ENCODE assay signal across 29 mouse cellular contexts in genomic region chr14:31078597-31079208, GRCm38 (mm10). TPM values are rescaled to one million over a fixed set of nuclear protein-coding genes. Genes with fewer than 3 reads are reported as not detected.
DNase-seq lines count a peak whose midpoint lies in the region; ATAC-seq and TF ChIP-seq lines count a peak whose summit lies in the region.
"Had no signal": no experiment of that assay in that cellular context is flagged by ENCODE, and none has a peak within 500 bp of the region (broad histone marks: within the 10 kb centered on the region; RNA-seq: fewer than 3 reads in every experiment).

No protein-coding gene starts in this region.

- H3K4me3 ChIP-seq in forebrain, embryonic 11.5 days (ENCODE audit: low read depth, low read length), result no peak overlapping the region
- H3K4me3 ChIP-seq in forebrain, embryonic 13.5 days, result no peak overlapping the region
- no peak overlapping the region for H3K4me3 ChIP-seq in limb, embryonic 12.5 days (replicated peaks)
- no peak overlapping the region for H3K4me3 ChIP-seq in limb, embryonic 10.5 days
- no peak overlapping the region for H3K4me3 ChIP-seq in liver, embryonic 13.5 days (replicated peaks)
- no peak overlapping the region for H3K4me3 ChIP-seq in myocyte
- H3K4me3 ChIP-seq: embryonic facial prominence, embryonic 12.5 days; forebrain, embryonic 15.5 days; gastrocnemius, adult 2 months; heart, adult 2 months; heart, embryonic 15.5 days; hindbrain, embryonic 13.5 days; kidney, embryonic 15.5 days; neural tube, embryonic 15.5 days; stomach, embryonic 15.5 days had no signal

- H3K27ac ChIP-seq in forebrain, embryonic 11.5 days (ENCODE audit: low read depth, low read length), result 0 out of 2 replicates have a peak overlapping the region, but pooled peaks have one; percentile 12
- no peak overlapping the region for H3K27ac ChIP-seq in forebrain, embryonic 13.5 days
- H3K27ac ChIP-seq in limb, embryonic 12.5 days, result peak overlapping the region; percentile 4; the same call in 1 of the 2 replicates
- H3K27ac ChIP-seq in limb, embryonic 10.5 days, result no peak overlapping the region
- H3K27ac ChIP-seq in liver, embryonic 13.5 days, result peak overlapping the region; percentile 84
- H3K27ac ChIP-seq: embryonic facial prominence, embryonic 12.5 days; forebrain, embryonic 15.5 days; gastrocnemius, adult 2 months; heart, adult 2 months; heart, embryonic 15.5 days; hindbrain, embryonic 13.5 days; kidney, embryonic 15.5 days; neural tube, embryonic 15.5 days; stomach, embryonic 15.5 days had no signal

- TF ChIP-seq POLR2A in myocyte (IDR thresholded peaks at IDR 0.05; ENCODE audit: insufficient read length, low read depth), result no peak

- H3K9ac ChIP-seq in forebrain, embryonic 11.5 days (ENCODE audit: low read length), result no peak overlapping the region
- H3K9ac ChIP-seq in forebrain, embryonic 13.5 days, result no peak overlapping the region
- no peak overlapping the region for H3K9ac ChIP-seq in limb, embryonic 12.5 days (replicated peaks)
- H3K9ac ChIP-seq in liver, embryonic 13.5 days, result peak overlapping the region; percentile 49
- H3K9ac ChIP-seq: embryonic facial prominence, embryonic 12.5 days; forebrain, embryonic 15.5 days; heart, embryonic 15.5 days; hindbrain, embryonic 13.5 days; kidney, embryonic 15.5 days; lung, embryonic 14.5 days; neural tube, embryonic 15.5 days; stomach, embryonic 15.5 days had no signal

- DNase-seq in forebrain, embryonic 11.5 days (ENCODE audit: low spot score), result no peak
- no peak for DNase-seq in limb, embryonic 10.5 days (ENCODE audit: low spot score)
- no peak for DNase-seq in liver, embryonic 13.5 days
- no peak for DNase-seq in urinary bladder, postnatal 4 days (ENCODE audit: low spot score in 2 of 2)
- DNase-seq: adrenal gland, adult 2 months; cerebellum, adult 9-10 months; cerebellum, postnatal 36 days; gastrocnemius, adult 2 months; gastrocnemius, postnatal 36 days; heart, adult 2 months; heart, postnatal 4 days; kidney, postnatal 25 days; lung, embryonic 14.5 days; lung, postnatal 14 days; midbrain, embryonic 14.5 days; retina, postnatal 1 day; right cerebral cortex, postnatal 14 days had no signal

- H3K4me2 ChIP-seq in forebrain, embryonic 11.5 days (ENCODE audit: low read depth, low read length, severe bottlenecking), result no peak overlapping the region
- no peak overlapping the region for H3K4me2 ChIP-seq in forebrain, embryonic 13.5 days
- no peak overlapping the region for H3K4me2 ChIP-seq in limb, embryonic 12.5 days
- H3K4me2 ChIP-seq in liver, embryonic 13.5 days, result peak overlapping the region; percentile 49
- H3K4me2 ChIP-seq in myocyte (ENCODE audit: low read depth), result peak overlapping the region; percentile 52
- H3K4me2 ChIP-seq: embryonic facial prominence, embryonic 12.5 days; forebrain, embryonic 15.5 days; heart, embryonic 15.5 days; hindbrain, embryonic 13.5 days; kidney, embryonic 15.5 days; lung, embryonic 14.5 days; neural tube, embryonic 15.5 days; stomach, embryonic 15.5 days had no signal

- no peaks in the 10 kb centered on the region for H3K9me3 ChIP-seq in forebrain, embryonic 11.5 days (ENCODE audit: control insufficient read depth, low read length)
- H3K9me3 ChIP-seq in forebrain, embryonic 13.5 days (replicated peaks), result no peaks in the 10 kb centered on the region
- no peaks in the 10 kb centered on the region for H3K9me3 ChIP-seq in limb, embryonic 12.5 days
- H3K9me3 ChIP-seq in limb, embryonic 10.5 days (replicated peaks), result no peaks in the 10 kb centered on the region
- no peaks in the 10 kb centered on the region for H3K9me3 ChIP-seq in liver, embryonic 13.5 days (replicated peaks)
- H3K9me3 ChIP-seq: embryonic facial prominence, embryonic 12.5 days; forebrain, embryonic 15.5 days; heart, embryonic 15.5 days; hindbrain, embryonic 13.5 days; kidney, embryonic 15.5 days; neural tube, embryonic 15.5 days; stomach, embryonic 15.5 days had no signal

- H3K79me2 ChIP-seq in myocyte (ENCODE audit: control insufficient read depth, insufficient read depth), result peaks cover 7% of the 10 kb centered on the region

- H3ac ChIP-seq in myocyte (ENCODE audit: control insufficient read depth, insufficient read length), result no peak overlapping the region

- peaks cover 10% of the 10 kb centered on the region for H3K36me3 ChIP-seq in forebrain, embryonic 11.5 days (ENCODE audit: control insufficient read depth, insufficient read depth, low read length)
- peaks cover 77% of the 10 kb centered on the region for H3K36me3 ChIP-seq in forebrain, embryonic 13.5 days (ENCODE audit: poor library complexity, severe bottlenecking)
- peaks cover 86% of the 10 kb centered on the region for H3K36me3 ChIP-seq in limb, embryonic 12.5 days
- H3K36me3 ChIP-seq in limb, embryonic 10.5 days, result peaks cover 96% of the 10 kb centered on the region
- H3K36me3 ChIP-seq in liver, embryonic 13.5 days, result peaks cover 77% of the 10 kb centered on the region
- H3K36me3 ChIP-seq in myocyte (ENCODE audit: control insufficient read depth, insufficient read depth), result peaks cover 31% of the 10 kb centered on the region

- H3K4me1 ChIP-seq in forebrain, embryonic 11.5 days (replicated peaks; ENCODE audit: control insufficient read depth, insufficient read depth, low read length), result no peaks in the 10 kb centered on the region
- H3K4me1 ChIP-seq in forebrain, embryonic 13.5 days, result no peaks in the 10 kb centered on the region
- H3K4me1 ChIP-seq in limb, embryonic 12.5 days (replicated peaks), result no peaks in the 10 kb centered on the region
- no peaks in the 10 kb centered on the region for H3K4me1 ChIP-seq in limb, embryonic 10.5 days
- H3K4me1 ChIP-seq in liver, embryonic 13.5 days (replicated peaks), result peaks cover 34% of the 10 kb centered on the region
- H3K4me1 ChIP-seq: embryonic facial prominence, embryonic 12.5 days; forebrain, embryonic 15.5 days; heart, embryonic 15.5 days; hindbrain, embryonic 13.5 days; kidney, embryonic 15.5 days; neural tube, embryonic 15.5 days; stomach, embryonic 15.5 days had no signal

- H3K27me3 ChIP-seq in forebrain, embryonic 11.5 days (ENCODE audit: control insufficient read depth, insufficient read depth, low read length), result no peaks in the 10 kb centered on the region
- H3K27me3 ChIP-seq in forebrain, embryonic 13.5 days, result no peaks in the 10 kb centered on the region
- H3K27me3 ChIP-seq in limb, embryonic 12.5 days, result no peaks in the 10 kb centered on the region
- no peaks in the 10 kb centered on the region for H3K27me3 ChIP-seq in limb, embryonic 10.5 days (ENCODE audit: low read depth, poor library complexity, severe bottlenecking)
- H3K27me3 ChIP-seq in liver, embryonic 13.5 days, result no peaks in the 10 kb centered on the region
- no peaks in the 10 kb centered on the region for H3K27me3 ChIP-seq in myocyte (ENCODE audit: control insufficient read depth, insufficient read depth, insufficient read length)
- H3K27me3 ChIP-seq: embryonic facial prominence, embryonic 12.5 days; forebrain, embryonic 15.5 days; heart, embryonic 15.5 days; hindbrain, embryonic 13.5 days; kidney, embryonic 15.5 days; neural tube, embryonic 15.5 days; stomach, embryonic 15.5 days had no signal

- WGBS in forebrain, embryonic 11.5 days, result 92% methylated on average over 3 of the region's 3 CpGs
- 93% methylated on average over 3 of the region's 3 CpGs for WGBS in forebrain, embryonic 13.5 days
- 97% methylated on average over 3 of the region's 3 CpGs for WGBS in limb, embryonic 12.5 days
- 99% methylated on average over 3 of the region's 3 CpGs for WGBS in limb, embryonic 10.5 days
- 92% methylated on average over 3 of the region's 3 CpGs for WGBS in liver, embryonic 13.5 days (ENCODE audit: insufficient replicate concordance)

- ATAC-seq in forebrain, embryonic 11.5 days (replicated peaks; ENCODE audit: low FRiP score), result no peak
- ATAC-seq in forebrain, embryonic 13.5 days, result no peak
- no peak for ATAC-seq in limb, embryonic 12.5 days (ENCODE audit: insufficient number of reproducible peaks, insufficient read depth, low FRiP score, low TSS enrichment, low read depth)
- ATAC-seq in liver, embryonic 13.5 days (ENCODE audit: low read depth), result peak; percentile 57; the same call in 1 of the 2 replicates
- ATAC-seq in inflammation-experienced regulatory T-cells, adult 6 months, result no peak
- ATAC-seq: forebrain, embryonic 15.5 days; intestine, postnatal 0 days had no signal

RNA-seq across cellular contexts. Expression of gene Smim4, which starts 50.1 kb away (rescaled TPM):
- polyA plus RNA-seq in forebrain, embryonic 11.5 days (2014; fragmentation: Nextera tagmentation; extraction: Ambion mirVana), result 50.9 and 52.7 TPM in 2 replicates
- polyA plus RNA-seq in forebrain, embryonic 13.5 days (2015; fragmentation: Nextera tagmentation; extraction: Ambion mirVana), result 76.6 and 82.2 TPM in 2 replicates
- 59.6 and 65.7 TPM in 2 replicates for polyA plus RNA-seq in limb, embryonic 12.5 days (2016; fragmentation: Nextera tagmentation; extraction: Ambion mirVana)
- polyA plus RNA-seq in limb, embryonic 10.5 days (2016; fragmentation: Nextera tagmentation; extraction: Ambion mirVana), result 54.2 and 65.3 TPM in 2 replicates
- 81.6 and 90.8 TPM in 2 replicates for polyA plus RNA-seq in liver, embryonic 13.5 days (2015; fragmentation: Nextera tagmentation; extraction: Ambion mirVana)
- 91.4 TPM for polyA plus RNA-seq in myocyte (2012; fragmentation: generic; extraction: Trizol)
- polyA plus RNA-seq in inflammation-experienced regulatory T-cells, adult 6 months (2017; shearing (Covaris generic)), result 10 to 100 TPM; 48.6 to 86.1 (median 85.5) TPM

RNA-seq across cellular contexts. Expression of gene Nt5dc2, which starts 52.1 kb away (rescaled TPM):
- polyA plus RNA-seq in forebrain, embryonic 11.5 days (2014; fragmentation: Nextera tagmentation; extraction: Ambion mirVana), result 565 and 637 TPM in 2 replicates
- polyA plus RNA-seq in forebrain, embryonic 13.5 days (2015; fragmentation: Nextera tagmentation; extraction: Ambion mirVana), result 306 and 325 TPM in 2 replicates
- polyA plus RNA-seq in limb, embryonic 12.5 days (2016; fragmentation: Nextera tagmentation; extraction: Ambion mirVana), result 485 and 500 TPM in 2 replicates
- polyA plus RNA-seq in limb, embryonic 10.5 days (2016; fragmentation: Nextera tagmentation; extraction: Ambion mirVana), result 638 and 656 TPM in 2 replicates
- polyA plus RNA-seq in liver, embryonic 13.5 days (2015; fragmentation: Nextera tagmentation; extraction: Ambion mirVana), result 174 and 196 TPM in 2 replicates
- polyA plus RNA-seq in myocyte (2012; fragmentation: generic; extraction: Trizol), result 243 TPM
- not detected for polyA plus RNA-seq in inflammation-experienced regulatory T-cells, adult 6 months (2017; shearing (Covaris generic))

RNA-seq across cellular contexts. Expression of gene Gnl3, which starts 59.8 kb away (rescaled TPM):
- 110 and 120 TPM in 2 replicates for polyA plus RNA-seq in forebrain, embryonic 11.5 days (2014; fragmentation: Nextera tagmentation; extraction: Ambion mirVana)
- polyA plus RNA-seq in forebrain, embryonic 13.5 days (2015; fragmentation: Nextera tagmentation; extraction: Ambion mirVana), result 76.7 and 80.8 TPM in 2 replicates
- 110 and 117 TPM in 2 replicates for polyA plus RNA-seq in limb, embryonic 12.5 days (2016; fragmentation: Nextera tagmentation; extraction: Ambion mirVana)
- 135 and 173 TPM in 2 replicates for polyA plus RNA-seq in limb, embryonic 10.5 days (2016; fragmentation: Nextera tagmentation; extraction: Ambion mirVana)
- 133 and 159 TPM in 2 replicates for polyA plus RNA-seq in liver, embryonic 13.5 days (2015; fragmentation: Nextera tagmentation; extraction: Ambion mirVana)
- 37.9 TPM for polyA plus RNA-seq in myocyte (2012; fragmentation: generic; extraction: Trizol)
- polyA plus RNA-seq in inflammation-experienced regulatory T-cells, adult 6 months (2017; shearing (Covaris generic)), result 10 to 100 TPM; 48.2 to 99.0 (median 80.0) TPM

RNA-seq across cellular contexts. Expression of gene Pbrm1, which starts 59.8 kb away (rescaled TPM):
- 135 and 136 TPM in 2 replicates for polyA plus RNA-seq in forebrain, embryonic 11.5 days (2014; fragmentation: Nextera tagmentation; extraction: Ambion mirVana)
- polyA plus RNA-seq in forebrain, embryonic 13.5 days (2015; fragmentation: Nextera tagmentation; extraction: Ambion mirVana), result 166 and 170 TPM in 2 replicates
- polyA plus RNA-seq in limb, embryonic 12.5 days (2016; fragmentation: Nextera tagmentation; extraction: Ambion mirVana), result 183 and 189 TPM in 2 replicates
- polyA plus RNA-seq in limb, embryonic 10.5 days (2016; fragmentation: Nextera tagmentation; extraction: Ambion mirVana), result 143 and 186 TPM in 2 replicates
- 65.7 and 72.4 TPM in 2 replicates for polyA plus RNA-seq in liver, embryonic 13.5 days (2015; fragmentation: Nextera tagmentation; extraction: Ambion mirVana)
- polyA plus RNA-seq in myocyte (2012; fragmentation: generic; extraction: Trizol), result 14.1 TPM
- polyA plus RNA-seq in inflammation-experienced regulatory T-cells, adult 6 months (2017; shearing (Covaris generic)), result 10 to 100 TPM; 45.2 to 57.3 (median 54.1) TPM

Comparison
In these comparisons a context has a peak if more than half of its experiments do, and no peak if none do; other contexts are left out.
1. H3K27ac ChIP-seq: peak in forebrain, embryonic 11.5 days (single experiment), limb, embryonic 12.5 days (single experiment) and liver, embryonic 13.5 days (single experiment); none in forebrain, embryonic 13.5 days (single experiment) and limb, embryonic 10.5 days (single experiment).
2. H3K4me2 ChIP-seq: peak in liver, embryonic 13.5 days (single experiment) and myocyte (single experiment); none in forebrain, embryonic 11.5 days (single experiment), forebrain, embryonic 13.5 days (single experiment) and limb, embryonic 12.5 days (single experiment).
3. RNA of gene Nt5dc2, which starts 52.1 kb away (polyA plus RNA-seq): 638 to 656 TPM in limb, embryonic 10.5 days, 565 to 637 TPM in forebrain, embryonic 11.5 days, 485 to 500 TPM in limb, embryonic 12.5 days, 306 to 325 TPM in forebrain, embryonic 13.5 days, 243 TPM in myocyte (single experiment) and 174 to 196 TPM in liver, embryonic 13.5 days; not detected in inflammation-experienced regulatory T-cells, adult 6 months; every median in the first group is over 100 times any median in the second.